In genomic region chr4:120225135-120225780, GRCm38 (mm10) we compare ENCODE assay signal across 8 mouse cellular contexts.
A peak's percentile ranks its signal among the peaks of the same experiment; 100 is the strongest.
DNase-seq lines count a peak whose midpoint lies in the region; ATAC-seq and TF ChIP-seq lines count a peak whose summit lies in the region.

No protein-coding gene starts in this region.

- 50% methylated on average over 6 of the region's 6 CpGs for WGBS in lung, embryonic 15.5 days

- no peaks in the 10 kb centered on the region for H3K79me2 ChIP-seq in C2C12 (ENCODE audit: control insufficient read depth, insufficient read depth)

- DNase-seq in adrenal gland, adult 2 months, result peak; percentile 79
- peak; percentile 82 for DNase-seq in embryo, embryonic 10.5 days (ENCODE audit: low spot score)
- DNase-seq in gastrocnemius, postnatal 4 days (ENCODE audit: low spot score in 2 of 2), result peak; percentile 50 to 68
- peak; percentile 82 for DNase-seq in layer of hippocampus, adult 11-12 months (ENCODE audit: low spot score)
- peak; percentile 74 for DNase-seq in ovary, postnatal 36 days (ENCODE audit: low spot score)
- DNase-seq in thymus, postnatal 36 days, result peak; percentile 49 to 63

- H3ac ChIP-seq in C2C12 (ENCODE audit: control insufficient read depth, insufficient read length, low read depth), result no peak overlapping the region

- H3K79me3 ChIP-seq in C2C12 (ENCODE audit: low read depth), result no peaks in the 10 kb centered on the region

- 0 out of 2 replicates have a peak, but pooled peaks have one; percentile 10 for ATAC-seq in lung, embryonic 15.5 days (ENCODE audit: borderline replicate concordance, extremely low read depth, low FRiP score, low TSS enrichment)

- H3K4me1 ChIP-seq in lung, embryonic 15.5 days, result peaks cover 4% of the 10 kb centered on the region; the same call in 1 of the 2 replicates

- no peak overlapping the region for H3K4me3 ChIP-seq in C2C12 (ENCODE audit: insufficient read depth, poor library complexity, severe bottlenecking)
- no peak overlapping the region for H3K4me3 ChIP-seq in lung, embryonic 15.5 days

- no peaks in the 10 kb centered on the region for H3K9me3 ChIP-seq in lung, embryonic 15.5 days

- TF ChIP-seq CTCF in C2C12 (IDR thresholded peaks at IDR 0.05; ENCODE audit: control insufficient read depth, insufficient read depth, insufficient read length), result peak; percentile 86

- H3K9ac ChIP-seq in lung, embryonic 15.5 days, result no peak overlapping the region

- H3K27me3 ChIP-seq in C2C12 (ENCODE audit: control insufficient read depth, insufficient read depth, insufficient read length), result no peaks in the 10 kb centered on the region
- H3K27me3 ChIP-seq in lung, embryonic 15.5 days, result no peaks in the 10 kb centered on the region

- H3K4me2 ChIP-seq in lung, embryonic 15.5 days, result no peak overlapping the region

- no peak overlapping the region for H3K27ac ChIP-seq in lung, embryonic 15.5 days

- H3K36me3 ChIP-seq in C2C12 (ENCODE audit: control insufficient read depth, insufficient read depth), result no peaks in the 10 kb centered on the region
- H3K36me3 ChIP-seq in lung, embryonic 15.5 days, result no peaks in the 10 kb centered on the region

TF ChIP-seq in C2C12, 6 proteins besides CTCF, POLR2A, EP300 and RAD21:
- TF ChIP-seq FOSL1 (IDR thresholded peaks at IDR 0.05; ENCODE audit: insufficient read depth, low read length, poor library complexity, severe bottlenecking), result no peak
- TF ChIP-seq USF1 (IDR thresholded peaks at IDR 0.05; ENCODE audit: low read depth), result no peak
- TF ChIP-seq MYOG (IDR thresholded peaks at IDR 0.05; ENCODE audit: control insufficient read depth, extremely low read depth, insufficient read length), result no peak
- TF ChIP-seq MAX (IDR thresholded peaks at IDR 0.05), result no peak
- TF ChIP-seq MYOD1 (IDR thresholded peaks at IDR 0.05; ENCODE audit: control insufficient read depth, insufficient read length, low read depth), result no peak
- TF ChIP-seq CEBPB (IDR thresholded peaks at IDR 0.05; ENCODE audit: low read depth), result no peak
